Mouse (Mus musculus): ENCODE results near the gene Sdf4. TPM values are rescaled to one million over a fixed set of nuclear protein-coding genes. Genes with fewer than 3 reads are reported as not detected.

The Sdf4 gene
- polyA plus RNA-seq, 1 experiment from 2014 or later: 438 TPM

DNA sequence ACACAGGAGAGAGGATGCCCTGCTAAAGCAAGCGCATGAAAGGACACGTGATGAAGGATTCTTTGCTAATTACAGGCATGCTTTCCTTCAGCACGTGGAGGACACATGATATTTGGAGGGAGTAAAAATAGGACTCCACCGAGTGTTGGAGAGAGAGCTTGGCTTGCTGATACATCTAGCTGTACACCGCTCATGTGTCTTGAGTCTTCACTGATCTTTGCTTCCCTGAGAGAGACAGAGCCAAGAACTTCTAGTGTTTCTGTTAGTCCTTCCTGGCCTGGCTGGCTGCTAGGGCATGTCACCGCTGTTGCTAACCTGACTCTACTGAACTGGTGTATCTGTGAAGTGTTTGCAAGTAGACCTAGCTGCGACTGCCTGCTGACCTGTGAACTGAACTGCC is 31.5 kb downstream of the Sdf4 start:
- no peak overlapping the region for H3K4me3 ChIP-seq (ENCODE audit: inconsistent target)
- H3K36me3 ChIP-seq (ENCODE audit: inconsistent target): no peaks in the 10 kb centered on the region
- no peak overlapping the region for H3K27ac ChIP-seq
- WGBS (ENCODE audit: missing documents): 93% methylated on average over 7 of the region's 7 CpGs
- H3K79me2 ChIP-seq (ENCODE audit: inconsistent target): no peaks in the 10 kb centered on the region

DNA sequence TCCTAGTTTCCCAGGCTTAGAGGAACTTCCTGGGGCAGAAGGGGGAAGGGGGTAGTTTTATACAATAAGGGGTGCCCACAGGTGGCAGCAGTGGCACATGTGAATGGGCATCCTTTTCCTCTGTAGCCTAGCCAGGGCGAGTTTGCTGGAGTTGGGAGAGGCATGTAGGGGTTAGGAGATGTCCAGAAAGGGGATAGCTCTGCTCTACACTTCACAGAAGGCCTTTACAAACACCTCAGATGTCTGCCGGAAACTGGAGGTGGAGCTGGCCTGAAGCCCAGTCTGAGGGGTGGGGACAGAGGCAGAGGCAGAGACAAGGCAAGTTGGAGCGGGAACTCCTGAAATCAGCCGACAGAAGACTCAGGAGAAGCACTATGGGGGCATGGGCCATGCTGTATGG is 33.3 kb downstream of the Sdf4 start, which contains the start of gene Tnfrsf18:
TSS of gene Tnfrsf18 (plus strand) at position 152 of the 400 bp plus-strand sequence.
- Histone ChIP-seq H3K79me2 (ENCODE audit: inconsistent target) (no peaks in the 10 kb centered on the region), H3K27ac (no peak within 1 kb of the TSS), H3K4me3 (ENCODE audit: inconsistent target) (no peak within 1 kb of the TSS), H3K36me3 (ENCODE audit: inconsistent target) (no peaks in the 10 kb centered on the region)
- WGBS (ENCODE audit: missing documents): 10% methylated on average over 4 of the region's 4 CpGs

DNA sequence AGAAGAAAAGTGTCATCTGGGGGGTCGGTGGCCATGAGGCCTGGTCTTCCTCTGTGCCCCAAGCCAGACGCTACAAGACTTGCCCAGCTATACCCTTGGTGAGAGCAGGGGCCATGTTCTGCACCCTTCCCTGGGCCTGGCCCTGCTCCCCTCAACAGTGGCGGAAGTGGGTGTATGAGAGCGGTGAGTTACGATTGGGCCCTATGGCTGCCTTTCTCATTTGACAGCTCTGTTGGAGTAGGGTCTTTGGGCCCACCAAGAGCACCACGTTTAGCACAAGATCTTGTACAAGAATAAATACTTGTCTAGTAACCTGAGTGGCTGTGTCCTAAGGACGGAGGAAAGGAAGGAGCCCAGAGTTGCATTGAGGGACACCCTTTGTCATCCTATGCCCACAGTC is 35.9 kb downstream of the Sdf4 start:
- Histone ChIP-seq H3K36me3 (ENCODE audit: inconsistent target) (no peaks in the 10 kb centered on the region), H3K4me3 (ENCODE audit: inconsistent target) (no peak overlapping the region), H3K27ac (no peak overlapping the region), H3K79me2 (ENCODE audit: inconsistent target) (no peaks in the 10 kb centered on the region)
- 95% methylated on average over 7 of the region's 7 CpGs for WGBS (ENCODE audit: missing documents)

DNA sequence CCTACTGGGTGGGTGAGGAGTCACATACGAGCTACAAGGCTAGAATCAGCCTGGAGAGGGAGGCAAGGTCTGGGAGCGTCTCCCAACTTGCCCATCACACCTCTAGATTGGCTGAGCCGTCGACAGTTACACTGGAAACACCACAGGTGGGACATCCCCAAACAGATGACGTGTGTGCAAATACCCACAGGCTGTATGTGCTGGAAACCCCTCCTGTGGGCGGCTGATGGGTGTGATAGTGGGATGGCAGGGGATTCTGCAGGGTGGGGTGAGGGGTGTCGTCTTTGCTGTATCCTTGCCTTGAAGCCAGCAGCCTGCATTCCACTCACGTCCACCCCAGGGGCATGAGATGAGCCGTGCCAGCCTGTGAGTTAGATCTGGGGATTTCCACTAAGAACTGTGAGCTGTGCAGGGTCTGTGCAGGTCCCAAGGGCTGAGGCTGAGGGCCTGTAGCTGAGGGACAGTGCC is 38.0 kb downstream of the Sdf4 start:
- 0 out of 2 replicates have a peak overlapping the region, but pooled peaks have one; percentile 24 for H3K4me3 ChIP-seq (ENCODE audit: inconsistent target)
- H3K36me3 ChIP-seq (ENCODE audit: inconsistent target): no peaks in the 10 kb centered on the region
- no peaks in the 10 kb centered on the region for H3K79me2 ChIP-seq (ENCODE audit: inconsistent target)
- 89% methylated on average over 8 of the region's 9 CpGs for WGBS (ENCODE audit: missing documents)
- no peak overlapping the region for H3K27ac ChIP-seq

DNA sequence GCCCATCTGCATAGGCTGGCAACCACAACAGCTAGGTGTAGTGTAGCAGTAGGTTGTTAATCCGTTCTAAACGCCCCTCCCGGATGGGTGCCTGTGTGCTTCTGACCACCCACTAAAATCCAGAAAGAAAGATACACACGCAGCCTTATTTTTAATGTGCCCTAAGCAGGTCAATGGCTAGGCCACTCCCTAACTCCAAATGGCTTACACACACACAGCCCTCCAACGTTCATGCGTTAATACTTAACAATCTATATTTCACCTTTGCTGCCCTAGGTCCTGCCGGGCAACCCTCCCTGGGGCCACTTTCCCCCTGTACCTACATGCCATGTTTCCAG is 38.6 kb downstream of the Sdf4 start:
- Histone ChIP-seq H3K79me2 (ENCODE audit: inconsistent target) (no peaks in the 10 kb centered on the region), H3K27ac (peak overlapping the region; percentile 64), H3K36me3 (ENCODE audit: inconsistent target) (no peaks in the 10 kb centered on the region), H3K4me3 (ENCODE audit: inconsistent target) (peak overlapping the region; percentile 24)
- 55% methylated on average over 7 of the region's 7 CpGs for WGBS (ENCODE audit: missing documents)

DNA sequence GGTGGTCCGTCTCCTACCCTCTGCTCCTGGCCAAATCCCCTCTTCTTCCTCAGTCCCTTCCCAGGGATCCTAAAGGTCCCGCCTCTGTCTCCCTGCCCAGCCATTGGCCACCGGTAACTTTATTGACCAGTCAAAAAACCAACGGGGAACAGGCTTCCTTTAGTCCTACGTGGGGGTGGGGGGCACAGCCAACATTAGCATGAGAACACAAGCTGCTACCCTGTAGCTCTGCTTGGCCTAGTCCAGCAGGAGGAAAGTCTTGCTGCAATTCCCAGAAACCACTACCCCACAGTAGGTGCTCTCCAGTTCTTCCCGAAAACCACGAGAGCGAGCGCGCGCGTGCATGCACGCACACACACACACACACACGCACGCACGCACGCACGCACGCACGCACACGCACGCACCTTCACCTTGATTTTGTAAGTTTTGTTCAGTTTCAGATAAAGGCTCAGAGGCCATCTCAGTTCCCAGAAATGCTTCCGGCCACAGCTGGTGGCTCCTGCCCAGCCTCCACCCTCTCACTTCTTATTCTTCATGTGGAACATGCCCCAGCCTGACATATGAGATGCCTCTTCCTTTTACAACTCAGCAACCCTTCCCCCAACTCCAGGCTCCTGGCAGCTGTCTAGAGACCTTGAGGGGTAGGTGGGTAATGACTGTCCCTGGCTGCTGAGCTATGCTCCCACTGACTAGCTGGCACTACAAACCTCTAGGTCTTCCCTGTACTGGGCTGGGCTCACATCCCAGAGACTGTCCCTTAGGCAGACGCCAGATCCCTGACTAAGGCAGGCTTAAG is 39.1 kb downstream of the Sdf4 start:
- no peaks in the 10 kb centered on the region for H3K79me2 ChIP-seq (ENCODE audit: inconsistent target)
- peak overlapping the region; percentile 24 for H3K4me3 ChIP-seq (ENCODE audit: inconsistent target)
- WGBS (ENCODE audit: missing documents): 11% methylated on average over 22 of the region's 24 CpGs
- peak overlapping the region; percentile 64 for H3K27ac ChIP-seq
- H3K36me3 ChIP-seq (ENCODE audit: inconsistent target): no peaks in the 10 kb centered on the region

DNA sequence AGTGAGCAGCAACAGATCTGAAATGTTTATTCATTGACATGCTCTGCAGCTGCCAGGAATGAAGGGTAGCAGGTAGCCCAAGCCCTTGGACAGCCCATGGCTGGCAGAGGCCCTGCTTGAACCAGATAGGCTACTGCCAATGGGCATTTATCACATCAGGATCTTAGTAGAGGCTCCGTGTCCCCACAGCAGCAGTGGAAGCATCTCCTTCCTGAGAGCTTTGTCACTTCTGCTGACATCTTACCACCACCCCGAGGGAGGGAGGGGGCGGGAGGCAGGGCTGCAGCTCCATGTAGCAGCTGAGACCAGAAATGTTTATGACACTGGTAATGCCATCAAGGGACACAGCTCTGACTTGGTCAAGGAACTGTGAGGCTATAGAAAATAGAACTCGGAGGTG is 40.2 kb downstream of the Sdf4 start:
- no peaks in the 10 kb centered on the region for H3K79me2 ChIP-seq (ENCODE audit: inconsistent target)
- H3K36me3 ChIP-seq (ENCODE audit: inconsistent target): no peaks in the 10 kb centered on the region
- H3K27ac ChIP-seq: peak overlapping the region; percentile 64
- no peak overlapping the region for H3K4me3 ChIP-seq (ENCODE audit: inconsistent target)
- 37% methylated on average over 4 of the region's 4 CpGs for WGBS (ENCODE audit: missing documents)

DNA sequence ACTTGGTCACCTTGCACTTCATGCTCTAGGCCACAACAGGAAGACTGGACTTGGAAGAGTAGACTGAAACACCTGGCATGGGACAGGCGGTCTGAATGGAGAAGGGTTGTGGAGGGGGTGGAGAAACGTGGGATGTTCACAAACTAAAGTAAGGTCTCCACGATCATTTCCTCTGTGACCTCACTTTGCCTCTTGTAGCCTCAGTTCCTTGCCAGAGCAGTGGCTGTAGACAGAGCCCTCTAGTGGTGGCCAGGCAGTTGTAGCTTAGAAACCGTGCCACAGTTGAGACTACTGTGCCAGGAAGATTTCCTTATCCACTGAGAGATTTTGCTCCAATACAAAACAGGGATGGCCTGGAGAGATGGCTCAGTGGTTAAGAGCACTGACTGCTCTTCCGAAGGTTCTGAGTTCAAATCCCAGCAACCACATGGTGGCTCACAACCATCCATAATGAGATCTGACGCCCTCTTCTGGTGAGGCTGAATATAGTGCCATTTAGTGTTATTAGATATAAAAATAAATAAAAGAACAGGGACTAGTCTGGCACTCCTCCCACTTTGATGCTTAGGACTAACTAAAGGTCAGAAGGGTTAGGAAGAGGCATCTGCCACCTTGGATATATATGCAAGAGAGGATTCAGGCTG is 40.9 kb downstream of the Sdf4 start:
- no peaks in the 10 kb centered on the region for H3K79me2 ChIP-seq (ENCODE audit: inconsistent target)
- 34% methylated on average over 6 of the region's 6 CpGs for WGBS (ENCODE audit: missing documents)
- H3K4me3 ChIP-seq (ENCODE audit: inconsistent target): no peak overlapping the region
- H3K27ac ChIP-seq: no peak overlapping the region
- no peaks in the 10 kb centered on the region for H3K36me3 ChIP-seq (ENCODE audit: inconsistent target)

DNA sequence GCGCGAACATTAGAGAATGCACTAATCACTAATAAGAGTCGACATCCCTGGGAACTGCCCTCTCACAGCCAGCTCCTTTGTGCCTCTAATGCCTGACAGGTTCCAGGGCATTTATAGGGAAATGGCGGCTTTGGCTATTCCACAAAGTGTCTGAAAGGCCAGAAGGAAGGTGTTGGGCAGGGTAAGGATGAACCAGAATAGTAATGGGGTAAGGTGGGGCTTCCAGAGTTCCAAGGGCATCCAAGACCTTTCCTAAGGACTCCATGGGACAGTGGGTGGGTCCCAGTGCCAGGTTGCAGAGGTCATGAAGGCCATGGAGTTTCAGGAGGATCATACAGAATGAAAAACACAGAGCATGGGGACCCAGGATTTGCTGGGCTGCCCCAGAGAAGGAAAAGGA is 41.6 kb downstream of the Sdf4 start:
- Histone ChIP-seq H3K27ac (no peak overlapping the region), H3K36me3 (ENCODE audit: inconsistent target) (no peaks in the 10 kb centered on the region), H3K79me2 (ENCODE audit: inconsistent target) (no peaks in the 10 kb centered on the region), H3K4me3 (ENCODE audit: inconsistent target) (no peak overlapping the region)
- WGBS (ENCODE audit: missing documents): 86% methylated on average over 4 of the region's 4 CpGs

DNA sequence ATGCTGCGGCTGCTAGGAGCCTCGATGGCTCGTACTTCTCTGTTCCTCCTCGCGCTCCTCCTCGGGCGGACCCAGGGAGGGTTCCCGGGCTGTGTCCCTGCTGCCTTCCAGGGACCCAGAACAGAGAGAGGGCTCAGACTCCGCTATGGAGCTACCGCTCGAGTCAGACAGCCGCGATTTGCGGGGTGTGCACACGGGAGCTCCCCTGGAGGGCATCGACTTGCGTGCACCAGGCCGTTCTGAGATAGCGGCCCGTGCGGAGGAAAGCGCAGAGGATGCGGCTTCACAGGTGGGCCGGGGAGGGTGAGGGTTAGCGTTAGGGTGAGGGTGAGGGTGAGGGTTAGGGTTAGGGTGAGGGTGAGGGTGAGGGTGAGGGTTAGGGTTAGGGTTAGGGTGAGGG is 42.2 kb downstream of the Sdf4 start:
- Histone ChIP-seq H3K4me3 (ENCODE audit: inconsistent target) (no peak overlapping the region), H3K27ac (no peak overlapping the region), H3K79me2 (ENCODE audit: inconsistent target) (no peaks in the 10 kb centered on the region), H3K36me3 (ENCODE audit: inconsistent target) (no peaks in the 10 kb centered on the region)
- WGBS (ENCODE audit: missing documents): 15% methylated on average over 25 of the region's 25 CpGs

DNA sequence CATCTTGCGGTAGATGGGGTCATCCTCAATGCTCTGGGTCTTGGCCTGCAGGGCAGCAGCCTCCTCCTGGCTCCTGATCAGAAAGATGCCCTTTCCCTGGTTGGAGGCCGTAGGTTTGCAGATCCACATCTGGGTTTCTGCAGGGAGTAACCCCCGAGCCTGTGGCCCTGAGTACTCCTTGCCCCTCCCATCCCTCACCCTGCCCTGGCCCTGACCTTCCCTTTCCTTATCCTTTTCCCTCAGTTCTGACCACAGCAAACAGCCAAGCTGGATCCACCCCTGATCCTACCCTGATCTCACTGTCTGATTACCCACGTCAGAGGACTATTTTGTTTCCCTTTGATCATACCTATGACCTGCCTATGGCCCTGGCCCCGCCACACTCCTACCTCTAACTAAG is 52.1 kb downstream of the Sdf4 start:
- 93% methylated on average over 5 of the region's 5 CpGs for WGBS (ENCODE audit: missing documents)
- Histone ChIP-seq H3K4me3 (ENCODE audit: inconsistent target) (no peak overlapping the region), H3K36me3 (ENCODE audit: inconsistent target) (no peaks in the 10 kb centered on the region), H3K27ac (no peak overlapping the region), H3K79me2 (ENCODE audit: inconsistent target) (no peaks in the 10 kb centered on the region)

DNA sequence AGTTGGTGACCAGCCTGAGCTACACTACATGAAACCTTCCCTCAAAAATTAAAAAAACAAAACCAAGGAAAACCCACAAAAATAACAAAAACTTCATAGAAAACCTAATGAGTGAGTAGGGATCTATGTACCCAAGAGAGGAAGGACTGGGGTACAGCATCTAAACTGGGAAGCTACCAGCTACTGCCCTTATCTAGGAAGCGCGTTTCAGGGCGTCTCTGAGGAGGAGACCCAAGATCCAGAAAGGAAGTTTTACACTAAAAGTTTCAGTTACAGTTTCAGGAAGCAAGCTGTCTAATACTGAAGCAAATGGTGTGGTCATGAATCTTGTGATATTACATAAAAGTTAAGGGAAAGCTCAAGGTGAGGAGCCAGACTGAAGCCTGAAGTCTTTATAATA is 57.1 kb downstream of the Sdf4 start:
- 12% methylated on average over 3 of the region's 3 CpGs for WGBS (ENCODE audit: missing documents)
- H3K36me3 ChIP-seq (ENCODE audit: inconsistent target): no peaks in the 10 kb centered on the region
- H3K79me2 ChIP-seq (ENCODE audit: inconsistent target): no peaks in the 10 kb centered on the region
- no peak overlapping the region for H3K4me3 ChIP-seq (ENCODE audit: inconsistent target)
- no peak overlapping the region for H3K27ac ChIP-seq

DNA sequence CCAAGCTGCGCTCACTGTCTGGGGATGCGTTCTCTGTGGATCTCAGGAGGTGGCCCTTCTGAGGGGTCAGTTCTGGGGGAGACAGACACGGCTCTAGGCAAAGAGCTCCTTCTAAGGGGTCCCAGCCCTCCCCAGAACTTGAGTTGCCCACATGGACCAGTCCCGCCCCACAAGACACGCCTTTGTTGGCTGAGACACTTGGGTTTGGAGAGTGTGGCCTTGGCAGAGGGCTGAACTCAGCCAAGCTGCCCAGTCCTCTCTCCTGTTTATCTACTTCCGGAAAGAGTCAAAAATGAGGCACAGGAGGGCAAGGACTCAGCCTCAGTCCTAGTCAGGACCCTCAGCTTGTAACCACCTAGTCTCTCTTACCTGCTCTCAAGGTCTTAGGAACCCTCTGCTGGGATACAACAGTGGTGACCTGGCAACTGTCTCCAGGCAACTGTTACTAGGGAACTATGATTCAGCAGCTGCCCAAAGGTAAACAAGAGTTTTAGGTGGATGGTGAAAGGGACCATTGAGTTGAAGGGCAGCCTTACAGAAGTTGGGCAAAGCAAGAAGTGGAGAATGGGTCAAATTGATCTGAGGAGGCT is 57.8 kb downstream of the Sdf4 start:
- Histone ChIP-seq H3K36me3 (ENCODE audit: inconsistent target) (no peaks in the 10 kb centered on the region), H3K27ac (no peak overlapping the region), H3K4me3 (ENCODE audit: inconsistent target) (no peak overlapping the region), H3K79me2 (ENCODE audit: inconsistent target) (no peaks in the 10 kb centered on the region)
- WGBS (ENCODE audit: missing documents): 83% methylated on average over 6 of the region's 6 CpGs

DNA sequence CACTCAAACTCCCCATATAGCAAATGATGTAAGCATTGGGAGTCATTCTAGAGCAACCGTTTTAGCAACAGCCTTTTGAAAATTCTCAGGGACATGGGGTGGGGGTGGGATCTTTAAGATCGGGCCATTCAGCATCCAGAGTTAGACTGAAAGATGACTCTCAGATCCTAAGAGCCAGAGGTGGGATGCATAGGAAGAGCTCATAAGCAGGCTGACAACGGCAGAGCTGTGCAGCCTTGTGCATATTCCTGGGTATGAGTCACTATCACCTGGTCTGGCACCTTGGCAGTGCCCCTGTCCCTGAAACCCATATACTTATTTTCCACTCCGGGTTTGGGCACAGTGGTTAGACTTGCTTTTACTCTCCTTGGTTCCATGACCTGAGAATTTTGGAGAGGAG is 60.4 kb downstream of the Sdf4 start:
- Histone ChIP-seq H3K79me2 (ENCODE audit: inconsistent target) (no peaks in the 10 kb centered on the region), H3K36me3 (ENCODE audit: inconsistent target) (no peaks in the 10 kb centered on the region), H3K27ac (no peak overlapping the region), H3K4me3 (ENCODE audit: inconsistent target) (no peak overlapping the region)
- WGBS (ENCODE audit: missing documents): 92% methylated on average over 4 of the region's 4 CpGs

DNA sequence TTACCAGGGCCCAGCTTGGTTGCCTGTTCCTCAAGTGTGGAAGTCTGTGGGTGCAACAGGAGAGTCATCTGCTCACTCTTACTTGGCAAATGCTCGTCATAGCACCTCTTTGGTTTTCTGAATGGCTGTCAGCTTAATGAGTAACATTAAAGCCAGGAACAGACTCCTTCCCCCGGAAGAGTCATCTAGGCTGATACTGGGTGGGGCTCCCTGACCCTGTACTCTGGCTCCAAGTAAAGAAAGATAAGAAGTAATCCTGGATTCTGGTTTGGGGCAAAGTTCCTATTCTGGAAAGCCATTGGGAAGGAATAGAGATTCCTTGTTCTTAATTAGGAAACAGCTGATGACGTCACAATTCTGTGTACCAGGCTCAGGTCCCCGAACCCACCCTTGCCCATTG is 61.5 kb downstream of the Sdf4 start:
- H3K4me3 ChIP-seq (ENCODE audit: inconsistent target): no peak overlapping the region
- H3K79me2 ChIP-seq (ENCODE audit: inconsistent target): no peaks in the 10 kb centered on the region
- 95% methylated on average over 4 of the region's 4 CpGs for whole genome bisulfite sequencing (ENCODE audit: missing documents)
- H3K27ac ChIP-seq: no peak overlapping the region
- H3K36me3 ChIP-seq (ENCODE audit: inconsistent target): no peaks in the 10 kb centered on the region

All from macrophage (primary cell).